Mouse (Mus musculus) embryonic facial prominence, embryonic 10.5 days (tissue): ENCODE data around the gene Nt5c2. TPM values are rescaled to one million over a fixed set of nuclear protein-coding genes. Genes with fewer than 3 reads are reported as not detected.

ENCODE experiments used
- DNase-seq: peaks from one replicate; pipeline ENCODE4 v3.0.0-alpha.2; 2017; ENCODE audit warnings: low spot score
- H3K27ac ChIP-seq: fragments of 300-500 bp; sonication (generic); replicated peaks from 2 replicates; pipeline ENCODE4 v1.5.1; 2016; ENCODE audit warnings: mild to moderate bottlenecking
- H3K27me3 ChIP-seq: fragments of 300-500 bp; sonication (generic); replicated peaks from 2 replicates; pipeline ENCODE4 v1.6.1; 2016; ENCODE audit warnings: low read depth, mild to moderate bottlenecking; ENCODE audit not compliant: poor library complexity, severe bottlenecking
- H3K36me3 ChIP-seq: fragments of 300-500 bp; sonication (generic); replicated peaks from 2 replicates; pipeline ENCODE4 v1.6.1; 2016; ENCODE audit warnings: mild to moderate bottlenecking, moderate library complexity
- H3K4me1 ChIP-seq: fragments of 300-500 bp; sonication (generic); 2 replicates; pipeline ENCODE4 v1.6.1; 2016
- H3K4me3 ChIP-seq: fragments of 300-500 bp; sonication (generic); 2 replicates; pipeline ENCODE4 v1.5.1; 2016; ENCODE audit warnings: mild to moderate bottlenecking, moderate library complexity
- H3K9me3 ChIP-seq: fragments of 300-500 bp; sonication (generic); 2 replicates; pipeline ENCODE4 v1.6.1; 2016; ENCODE audit warnings: mild to moderate bottlenecking
- WGBS: fragments of 180-500 bp; shearing (Covaris S2); methylation state at CpG from one replicate; pipeline ENCODE4 v1.1.7; 2016; 5-methylcytosine and 5-hydroxymethylcytosine counted together
- polyA plus RNA-seq: library from polyadenylated mRNA; unstranded; fragments of >200 nt; fragmentation: Nextera tagmentation; extraction: Ambion mirVana; gene quantifications from 2 replicates; pipeline ENCODE4 v1.2.1, GENCODE M21; 2016

The Nt5c2 gene
- polyA plus RNA-seq, 1 experiment from 2014 or later: 73.7 TPM

- DNase-seq: no peak
- 63% methylated on average over 13 of the region's 13 CpGs for WGBS
- no peaks in the 10 kb centered on the region for H3K27me3 ChIP-seq
- no peaks in the 10 kb centered on the region for H3K9me3 ChIP-seq
- H3K4me3 ChIP-seq: no peak overlapping the region
- H3K4me1 ChIP-seq: peaks cover 34% of the 10 kb centered on the region
- no peak overlapping the region; the same call in 1 of the 2 replicates for H3K27ac ChIP-seq
- no peaks in the 10 kb centered on the region for H3K36me3 ChIP-seq
Observed at GRCm38 (mm10) chr19:46970121-46970729, 44.7 kb downstream of the Nt5c2 start.

- H3K9me3 ChIP-seq: no peaks in the 10 kb centered on the region
- no peaks in the 10 kb centered on the region for H3K36me3 ChIP-seq
- peaks cover 34% of the 10 kb centered on the region for H3K4me1 ChIP-seq
- DNase-seq: no peak
- WGBS: 85% methylated on average over 22 of the region's 22 CpGs
- no peaks in the 10 kb centered on the region for H3K27me3 ChIP-seq
- H3K4me3 ChIP-seq: no peak overlapping the region
- no peak overlapping the region for H3K27ac ChIP-seq
Observed at GRCm38 (mm10) chr19:46969286-46969985, 45.5 kb downstream of the Nt5c2 start.

- Histone ChIP-seq H3K27me3 (no peaks in the 10 kb centered on the region), H3K4me1 (peaks cover 34% of the 10 kb centered on the region), H3K27ac (no peak overlapping the region), H3K9me3 (no peaks in the 10 kb centered on the region), H3K36me3 (no peaks in the 10 kb centered on the region), H3K4me3 (no peak overlapping the region)
- no peak for DNase-seq
- 92% methylated on average over 5 of the region's 5 CpGs for WGBS
Observed at GRCm38 (mm10) chr19:46968833-46969232, 46.1 kb downstream of the Nt5c2 start.

- Histone ChIP-seq H3K27me3 (no peaks in the 10 kb centered on the region), H3K9me3 (no peaks in the 10 kb centered on the region), H3K36me3 (no peaks in the 10 kb centered on the region), H3K4me3 (no peak overlapping the region), H3K27ac (no peak overlapping the region), H3K4me1 (peaks cover 37% of the 10 kb centered on the region)
- 54% methylated on average over 4 of the region's 4 CpGs for WGBS
- no peak for DNase-seq
Observed at GRCm38 (mm10) chr19:46967861-46968260, 47.1 kb downstream of the Nt5c2 start.

GRCm38 (mm10) chr19:46966330-46966729 is 48.6 kb downstream of the Nt5c2 start:
- H3K4me1 ChIP-seq: peaks cover 37% of the 10 kb centered on the region
- H3K4me3 ChIP-seq: no peak overlapping the region
- H3K9me3 ChIP-seq: no peaks in the 10 kb centered on the region
- no peak for DNase-seq
- H3K27ac ChIP-seq: no peak overlapping the region
- no peaks in the 10 kb centered on the region for H3K27me3 ChIP-seq
- H3K36me3 ChIP-seq: no peaks in the 10 kb centered on the region
- 93% methylated on average over 6 of the region's 6 CpGs for WGBS

GRCm38 (mm10) chr19:46965496-46965895 is 49.5 kb downstream of the Nt5c2 start:
- no peak overlapping the region for H3K27ac ChIP-seq
- H3K9me3 ChIP-seq: no peaks in the 10 kb centered on the region
- no peak overlapping the region for H3K4me3 ChIP-seq
- no peak for DNase-seq
- H3K36me3 ChIP-seq: no peaks in the 10 kb centered on the region
- peaks cover 39% of the 10 kb centered on the region for H3K4me1 ChIP-seq
- no peaks in the 10 kb centered on the region for H3K27me3 ChIP-seq

- 70% methylated on average over 9 of the region's 9 CpGs for WGBS
- no peak for DNase-seq
- Histone ChIP-seq H3K36me3 (no peaks in the 10 kb centered on the region), H3K9me3 (no peaks in the 10 kb centered on the region), H3K4me3 (no peak overlapping the region), H3K27ac (no peak overlapping the region), H3K27me3 (no peaks in the 10 kb centered on the region), H3K4me1 (peaks cover 38% of the 10 kb centered on the region)
Observed at GRCm38 (mm10) chr19:46964353-46964752, 50.6 kb downstream of the Nt5c2 start.

GRCm38 (mm10) chr19:46963440-46963839 is 51.5 kb downstream of the Nt5c2 start:
- no peak overlapping the region for H3K27ac ChIP-seq
- H3K36me3 ChIP-seq: no peaks in the 10 kb centered on the region
- H3K27me3 ChIP-seq: no peaks in the 10 kb centered on the region
- no peak overlapping the region; the same call in 1 of the 2 replicates for H3K4me3 ChIP-seq
- DNase-seq: no peak
- H3K4me1 ChIP-seq: peaks cover 42% of the 10 kb centered on the region
- H3K9me3 ChIP-seq: no peaks in the 10 kb centered on the region

- Histone ChIP-seq H3K4me3 (peak overlapping the region; percentile 82), H3K4me1 (peaks cover 43% of the 10 kb centered on the region), H3K36me3 (no peaks in the 10 kb centered on the region), H3K27me3 (no peaks in the 10 kb centered on the region), H3K27ac (peak overlapping the region; percentile 96; the same call in 1 of the 2 replicates), H3K9me3 (no peaks in the 10 kb centered on the region)
- DNase-seq: no peak
- 32% methylated on average over 7 of the region's 7 CpGs for WGBS
Observed at GRCm38 (mm10) chr19:46962841-46963240, 52.1 kb downstream of the Nt5c2 start.

GRCm38 (mm10) chr19:46962171-46962772 is 52.7 kb downstream of the Nt5c2 start:
- Histone ChIP-seq H3K27ac (peak overlapping the region; percentile 96), H3K4me3 (peak overlapping the region; percentile 82), H3K4me1 (peaks cover 42% of the 10 kb centered on the region), H3K36me3 (no peaks in the 10 kb centered on the region), H3K9me3 (no peaks in the 10 kb centered on the region), H3K27me3 (no peaks in the 10 kb centered on the region)
- DNase-seq: peak; percentile 90
- WGBS: under 1% methylated on average over 54 of the region's 54 CpGs

GRCm38 (mm10) chr19:46961652-46962051 is 53.3 kb downstream of the Nt5c2 start:
- Histone ChIP-seq H3K4me1 (peaks cover 42% of the 10 kb centered on the region), H3K4me3 (peak overlapping the region; percentile 82), H3K36me3 (0 out of 2 replicates have a peak, but pooled peaks cover 2% of the 10 kb centered on the region), H3K27ac (peak overlapping the region; percentile 96), H3K9me3 (no peaks in the 10 kb centered on the region), H3K27me3 (no peaks in the 10 kb centered on the region)
- under 1% methylated on average over 36 of the region's 36 CpGs for WGBS
- peak; percentile 89 for DNase-seq

GRCm38 (mm10) chr19:46961047-46961651 is 53.8 kb downstream of the Nt5c2 start:
- DNase-seq: no peak
- Histone ChIP-seq H3K9me3 (no peaks in the 10 kb centered on the region), H3K36me3 (0 out of 2 replicates have a peak, but pooled peaks cover 5% of the 10 kb centered on the region), H3K4me3 (peak overlapping the region; percentile 82), H3K27ac (peak overlapping the region; percentile 96), H3K27me3 (no peaks in the 10 kb centered on the region), H3K4me1 (peaks cover 42% of the 10 kb centered on the region)
- WGBS: 9% methylated on average over 22 of the region's 22 CpGs
